Mouse (Mus musculus) yolk sac, embryonic 10.5 days (tissue): Measurements from ENCODE around the gene Rnf167.
A peak's percentile ranks its signal among the peaks of the same experiment; 100 is the strongest.

Experiments
- DNase-seq: peaks from one replicate; pipeline ENCODE4 v3.0.0-alpha.2; 2017; ENCODE audit warnings: low spot score

The Rnf167 gene

DNA sequence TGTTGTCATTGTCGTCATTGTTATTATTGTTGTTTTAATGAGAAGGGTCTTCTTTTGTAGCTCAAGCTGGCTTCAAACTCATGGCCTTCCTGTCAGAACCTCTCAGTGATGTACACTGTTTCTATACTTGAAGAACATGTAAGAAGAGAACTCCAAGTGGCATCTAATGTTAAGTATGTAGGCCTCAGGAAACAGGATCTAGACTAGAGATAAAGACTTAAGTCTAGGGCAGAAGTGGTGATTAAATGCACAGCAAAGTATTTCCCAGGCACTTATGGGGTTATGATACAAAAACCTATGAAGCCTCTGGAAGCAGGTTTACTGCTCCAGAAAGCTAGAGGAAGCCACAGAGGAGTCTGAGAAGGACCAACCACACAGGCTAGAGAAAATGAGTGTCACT lies 8.7 kb upstream of the Rnf167 start:
- DNase-seq, result no peak

DNA sequence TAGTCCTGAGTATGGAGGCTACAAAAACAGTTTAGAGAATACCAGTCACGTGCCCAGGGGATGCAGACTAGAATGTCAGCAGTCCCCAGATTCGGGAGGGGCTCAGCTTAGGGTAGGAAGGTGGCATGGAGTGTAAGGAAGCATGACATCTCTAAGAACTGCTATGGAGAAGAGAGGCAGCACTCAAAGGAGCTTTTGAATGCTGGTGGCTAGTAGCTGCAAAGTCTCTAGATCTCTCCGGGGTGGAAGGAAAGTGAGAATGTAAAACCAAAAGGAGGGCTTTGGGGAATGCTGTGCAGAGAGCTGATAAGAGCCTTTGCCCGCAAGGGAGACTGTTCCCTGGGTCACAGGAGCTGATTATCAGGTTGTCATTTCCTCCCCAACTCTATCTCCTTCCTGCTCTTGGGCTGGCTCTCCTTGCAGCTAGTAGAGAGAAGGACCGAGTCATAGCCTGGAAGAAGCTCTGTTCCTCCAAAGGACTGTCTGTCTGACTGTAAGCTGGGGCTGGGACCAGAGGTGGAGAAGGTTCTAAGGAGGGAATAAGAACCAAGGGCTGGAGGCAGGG lies 8.2 kb upstream of the Rnf167 start, which contains the start of gene Gp1ba:
Gene Gp1ba (plus strand): TSS at position 409 of the 565 bp plus-strand sequence.
- DNase-seq, result no peak

DNA sequence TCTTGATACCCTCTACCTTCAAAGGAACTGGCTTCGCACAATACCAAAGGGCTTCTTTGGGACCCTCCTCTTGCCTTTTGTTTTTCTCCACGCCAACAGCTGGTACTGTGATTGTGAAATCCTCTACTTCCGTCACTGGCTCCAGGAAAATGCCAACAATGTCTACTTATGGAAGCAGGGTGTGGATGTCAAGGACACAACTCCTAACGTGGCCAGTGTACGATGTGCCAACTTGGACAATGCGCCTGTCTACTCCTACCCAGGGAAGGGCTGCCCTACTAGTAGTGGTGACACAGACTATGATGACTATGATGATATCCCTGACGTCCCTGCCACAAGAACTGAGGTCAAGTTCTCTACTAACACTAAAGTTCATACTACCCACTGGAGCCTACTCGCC lies 7.1 kb upstream of the Rnf167 start:
- DNase-seq, result no peak

DNA sequence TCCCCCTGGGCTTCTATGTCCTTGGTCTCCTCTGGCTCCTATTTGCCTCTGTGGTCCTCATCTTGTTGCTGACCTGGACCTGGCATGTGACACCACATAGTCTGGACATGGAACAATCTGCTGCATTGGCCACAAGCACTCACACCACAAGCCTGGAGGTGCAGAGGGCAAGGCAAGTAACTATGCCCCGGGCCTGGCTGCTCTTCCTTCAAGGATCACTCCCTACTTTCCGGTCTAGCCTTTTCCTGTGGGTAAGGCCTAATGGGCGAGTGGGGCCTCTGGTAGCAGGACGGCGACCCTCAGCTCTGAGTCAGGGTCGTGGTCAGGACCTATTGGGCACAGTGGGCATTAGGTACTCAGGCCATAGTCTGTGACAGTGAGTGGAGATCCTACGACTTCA lies 5.8 kb upstream of the Rnf167 start:
- no peak for DNase-seq

DNA sequence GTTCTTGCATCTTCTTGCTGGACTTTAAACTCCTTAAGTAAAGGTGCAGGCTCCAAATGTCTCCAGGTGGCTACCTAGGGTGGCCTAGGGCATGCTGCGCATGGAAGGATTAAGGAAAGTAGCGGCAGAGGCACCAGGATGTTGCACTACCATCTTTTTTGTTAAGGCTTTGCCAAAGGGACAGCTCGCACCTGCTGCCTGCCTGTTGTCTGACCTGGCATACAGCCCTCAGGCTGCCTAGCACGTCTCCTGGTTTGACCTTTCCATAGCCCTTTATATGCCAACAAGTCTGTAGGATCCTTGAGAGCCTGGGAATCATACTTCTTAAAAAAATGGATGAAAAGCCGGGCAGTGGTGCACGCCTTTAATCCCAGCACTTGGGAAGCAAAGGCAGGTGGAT lies 4.0 kb upstream of the Rnf167 start:
- DNase-seq, result no peak

DNA sequence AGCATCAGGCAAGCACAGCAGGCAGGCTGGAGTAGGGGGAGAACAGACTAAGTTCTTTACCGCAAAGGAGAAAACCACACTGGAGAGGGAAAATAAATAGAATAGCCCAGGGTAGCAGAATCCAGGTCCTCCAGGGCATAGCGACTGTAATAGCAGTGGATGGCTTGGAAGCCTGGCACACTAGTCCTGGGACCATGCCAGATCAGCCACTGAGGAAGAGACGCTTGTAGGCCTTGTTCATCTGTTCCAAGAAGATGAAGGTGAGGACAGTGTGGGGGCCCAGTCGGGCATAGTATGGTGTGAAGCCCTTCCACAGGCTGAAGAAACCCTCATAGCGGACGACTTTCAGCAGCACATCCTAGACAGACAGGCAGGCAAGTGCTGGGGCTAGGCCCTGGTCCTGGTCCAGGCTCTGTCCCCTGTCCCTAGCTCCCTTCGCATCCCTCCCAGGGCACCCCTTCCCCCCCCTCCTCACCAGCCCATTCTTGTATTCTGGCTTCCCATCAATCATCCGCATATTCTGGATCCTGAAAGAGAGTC lies 2.4 kb upstream of the Rnf167 start:
- DNase-seq, result no peak

DNA sequence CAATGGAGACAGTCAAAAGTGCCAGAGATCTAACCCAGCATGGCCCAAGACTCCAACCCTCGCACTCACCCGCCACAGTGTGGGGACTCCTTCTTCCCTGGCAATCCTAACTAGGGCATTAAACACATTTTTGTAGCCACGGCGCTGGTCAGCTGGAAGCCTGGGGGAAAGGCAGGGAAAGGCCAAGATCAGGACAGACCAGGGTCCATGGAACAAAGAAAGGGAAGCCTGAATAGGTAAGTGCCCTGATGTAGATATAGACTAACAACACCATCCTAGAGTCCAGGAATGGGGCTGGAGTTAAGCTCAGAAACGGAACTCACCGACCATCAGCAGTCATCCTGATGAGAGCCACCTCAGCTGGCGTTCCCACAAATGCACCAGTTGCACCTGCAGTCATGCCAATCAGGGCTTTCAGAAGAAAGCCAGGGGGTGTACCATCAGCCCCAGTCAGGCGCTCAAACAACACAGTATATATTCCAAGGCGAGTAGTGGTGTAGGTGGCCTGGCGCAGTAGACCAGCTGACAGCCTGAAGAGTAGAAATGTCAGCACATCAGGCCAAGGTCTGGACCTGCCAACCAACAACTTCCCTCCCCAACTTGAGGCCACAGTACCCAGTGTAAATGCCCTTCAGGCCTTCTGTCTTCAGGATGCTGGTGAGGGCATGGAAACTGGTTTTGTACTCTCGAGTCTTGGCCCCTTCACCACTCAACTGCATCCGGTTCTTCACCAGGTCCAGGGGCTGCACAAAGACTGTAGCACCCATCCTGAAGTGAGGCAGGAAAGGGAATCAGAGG lies 1.4 kb upstream of the Rnf167 start:
- no peak for DNase-seq

DNA sequence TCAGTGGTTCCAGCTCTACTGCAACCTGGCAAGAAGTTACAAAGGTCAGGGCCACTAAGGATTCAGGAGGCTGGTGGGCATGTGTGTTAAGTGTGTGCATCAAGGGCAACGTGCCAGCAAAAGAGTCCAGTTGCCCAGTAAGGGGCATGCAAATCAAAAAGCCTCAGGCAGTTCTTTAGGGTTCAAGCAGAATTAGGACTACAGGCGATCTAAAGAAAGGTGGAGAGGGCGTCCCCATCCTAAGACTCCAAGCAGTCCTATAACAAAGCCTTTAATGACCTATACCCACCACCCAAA lies 828 bp upstream of the Rnf167 start:
- no peak for DNase-seq

DNA sequence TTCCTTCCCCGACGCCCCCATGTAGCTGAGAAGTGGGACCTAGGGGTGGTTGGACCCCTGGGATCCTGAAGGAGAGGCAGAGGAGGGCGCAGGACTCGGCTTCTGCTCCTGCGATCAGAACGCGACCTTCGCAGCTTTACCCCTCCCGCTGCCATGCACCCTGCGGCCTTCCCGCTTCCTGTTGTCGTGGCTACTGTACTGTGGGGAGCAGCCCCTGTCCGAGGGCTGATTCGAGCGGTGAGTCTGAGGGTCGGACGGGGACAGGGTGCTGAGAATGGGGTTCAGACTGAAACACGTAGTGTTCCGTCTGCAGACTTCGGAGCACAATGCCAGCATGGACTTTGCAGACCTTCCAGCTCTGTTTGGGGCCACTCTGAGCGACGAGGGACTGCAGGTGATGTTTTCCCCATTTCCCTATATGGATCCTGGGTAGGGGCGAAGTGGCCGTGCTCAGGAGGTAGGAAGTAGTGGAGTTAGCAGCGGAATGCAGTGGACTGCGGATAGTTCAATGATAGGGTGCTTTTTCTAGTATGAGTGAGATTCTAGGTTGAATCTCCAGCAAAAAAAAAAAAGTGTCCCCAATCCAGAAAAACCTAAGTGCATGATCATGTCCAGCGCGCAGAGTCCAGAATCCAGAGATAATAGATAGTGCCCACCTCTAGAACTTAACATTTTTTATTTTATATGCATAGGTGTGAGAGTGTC lies 833 bp downstream of the Rnf167 start:
- no peak for DNase-seq

DNA sequence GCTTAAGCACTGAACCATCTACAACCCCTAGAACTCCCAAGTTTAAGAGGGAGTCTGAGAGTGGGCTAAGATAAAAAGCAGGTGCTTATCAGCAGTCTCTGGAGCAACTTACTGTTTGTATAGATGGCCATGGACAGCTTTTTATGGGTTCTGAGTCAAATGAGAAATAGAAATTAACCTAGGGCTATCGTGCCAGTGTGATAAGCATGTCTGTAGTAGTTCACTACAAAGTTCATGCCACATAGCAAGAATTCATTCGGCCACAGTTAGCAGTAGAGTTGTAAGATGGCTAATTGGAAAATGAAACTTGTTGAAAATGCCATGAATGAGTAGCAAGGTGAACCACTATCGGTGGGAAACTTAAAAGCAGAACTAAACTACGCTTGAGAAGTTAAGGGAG lies 1.5 kb downstream of the Rnf167 start:
- no peak for DNase-seq

DNA sequence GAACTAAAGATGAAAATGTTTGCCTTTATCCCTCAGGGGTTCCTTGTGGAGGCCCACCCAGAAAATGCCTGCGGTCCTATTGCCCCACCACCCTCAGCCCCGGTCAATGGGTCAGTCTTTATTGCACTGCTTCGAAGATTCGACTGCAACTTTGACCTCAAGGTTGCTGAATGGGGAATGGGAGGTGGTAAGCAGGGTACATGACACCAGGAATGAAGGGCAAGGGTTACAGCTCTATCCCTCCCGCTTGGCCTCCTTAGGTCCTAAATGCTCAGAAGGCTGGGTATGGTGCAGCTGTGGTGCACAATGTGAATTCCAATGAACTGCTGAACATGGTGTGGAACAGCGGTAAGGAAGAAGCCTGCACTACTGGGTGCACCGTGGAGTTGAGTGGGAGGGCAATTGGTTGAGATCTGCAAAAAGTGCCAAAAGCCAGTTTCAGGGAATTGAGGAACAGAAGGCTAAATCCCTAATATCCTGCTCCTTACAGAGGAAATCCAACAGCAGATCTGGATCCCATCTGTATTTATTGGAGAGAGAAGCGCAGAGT lies 2.2 kb downstream of the Rnf167 start:
- DNase-seq, result no peak

DNA sequence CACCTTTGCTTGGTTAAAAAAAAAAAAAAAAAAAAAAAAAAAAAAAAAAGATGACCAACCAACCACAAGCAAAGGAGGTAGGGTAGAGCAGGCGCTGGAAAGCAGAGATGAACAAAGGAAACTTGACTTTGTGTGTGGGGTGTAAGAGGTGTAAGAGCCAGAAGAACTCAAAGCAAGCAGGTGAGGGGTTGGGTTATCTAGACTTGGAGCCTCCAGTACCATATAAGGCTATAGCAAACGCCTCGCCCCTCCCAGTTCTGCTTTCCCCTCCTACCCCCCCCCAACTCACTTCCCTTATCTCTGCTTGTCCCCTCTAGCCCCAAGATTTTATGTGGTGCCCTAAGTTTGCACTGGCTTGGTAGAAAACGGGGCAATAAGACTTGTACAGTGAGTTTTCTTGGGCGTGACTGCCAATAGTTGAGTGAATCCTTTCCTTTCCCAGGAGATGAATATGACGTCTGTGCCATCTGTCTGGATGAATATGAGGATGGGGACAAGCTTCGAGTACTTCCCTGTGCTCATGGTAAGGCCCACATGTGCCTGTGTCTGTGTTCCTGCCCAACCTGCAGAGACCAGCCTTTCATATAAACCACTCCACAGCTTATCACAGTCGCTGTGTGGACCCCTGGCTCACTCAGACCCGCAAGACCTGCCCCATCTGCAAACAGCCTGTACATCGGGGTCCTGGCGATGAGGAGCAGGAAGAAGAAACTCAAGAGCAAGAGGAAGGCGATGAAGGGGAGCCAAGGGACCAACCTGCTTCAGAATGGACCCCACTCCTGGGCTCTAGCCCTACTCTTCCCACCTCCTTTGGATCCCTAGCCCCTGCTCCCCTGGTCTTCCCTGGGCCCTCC lies 3.5 kb downstream of the Rnf167 start:
- DNase-seq, result no peak

DNA sequence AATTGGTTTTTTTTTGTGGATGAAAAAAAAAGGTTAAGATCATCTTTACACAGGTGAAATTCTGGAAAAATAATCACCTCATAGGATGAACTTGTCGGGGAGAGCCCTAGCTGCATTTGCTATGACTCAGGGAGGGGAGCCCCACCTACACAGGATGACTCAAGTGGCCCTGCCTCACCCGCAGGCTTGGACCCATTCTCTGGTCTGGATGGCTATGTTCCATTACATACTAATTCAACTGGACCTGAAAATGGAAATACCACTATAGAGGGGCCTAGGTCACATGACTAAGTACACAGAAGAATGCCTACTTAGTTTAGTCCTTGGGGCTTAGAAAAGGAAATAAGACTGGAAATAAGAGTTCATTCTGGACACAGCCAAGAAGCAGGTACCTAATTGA lies 4.4 kb downstream of the Rnf167 start:
- DNase-seq, result no peak

DNA sequence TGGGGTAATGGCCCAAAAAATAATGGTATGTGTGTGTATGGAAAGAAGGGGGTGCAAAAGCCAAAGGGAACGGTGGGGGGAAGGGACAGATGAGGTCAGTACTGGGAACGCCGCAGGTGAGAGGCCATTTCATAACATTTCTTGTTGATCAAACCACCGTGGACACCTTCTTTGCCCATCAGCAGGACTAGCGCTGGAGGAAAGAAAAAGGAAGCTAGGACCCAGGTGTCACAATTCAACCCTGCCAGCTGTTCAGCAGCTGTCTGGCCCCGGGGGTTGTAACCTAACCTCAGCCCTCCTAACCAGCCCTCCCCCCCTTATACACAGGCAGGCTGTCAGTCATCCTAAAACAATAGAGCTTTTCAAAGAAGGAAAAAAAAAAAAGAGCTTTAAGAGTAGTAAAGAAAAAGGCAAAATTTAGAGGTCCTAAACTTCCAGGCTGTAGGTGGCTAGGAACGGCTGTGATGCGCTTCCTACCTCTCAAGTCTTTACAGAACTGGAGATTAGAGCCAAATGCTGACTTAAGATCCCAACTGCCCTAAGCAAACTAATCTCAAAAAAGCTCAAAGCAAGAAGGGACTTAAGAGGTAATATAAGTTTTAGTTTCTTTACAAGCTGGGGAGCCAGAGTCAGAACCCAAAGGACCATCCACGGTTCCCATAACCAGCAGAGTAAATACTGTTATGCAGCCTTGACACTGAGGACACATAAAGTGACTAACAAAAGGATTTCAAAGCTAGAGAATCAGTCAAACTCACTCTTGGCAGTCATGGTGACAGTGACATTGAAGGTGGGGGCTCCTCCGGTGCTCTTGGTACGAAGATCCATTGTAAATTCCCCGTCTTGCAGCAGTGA lies 5.2 kb downstream of the Rnf167 start:
- no peak for DNase-seq

DNA sequence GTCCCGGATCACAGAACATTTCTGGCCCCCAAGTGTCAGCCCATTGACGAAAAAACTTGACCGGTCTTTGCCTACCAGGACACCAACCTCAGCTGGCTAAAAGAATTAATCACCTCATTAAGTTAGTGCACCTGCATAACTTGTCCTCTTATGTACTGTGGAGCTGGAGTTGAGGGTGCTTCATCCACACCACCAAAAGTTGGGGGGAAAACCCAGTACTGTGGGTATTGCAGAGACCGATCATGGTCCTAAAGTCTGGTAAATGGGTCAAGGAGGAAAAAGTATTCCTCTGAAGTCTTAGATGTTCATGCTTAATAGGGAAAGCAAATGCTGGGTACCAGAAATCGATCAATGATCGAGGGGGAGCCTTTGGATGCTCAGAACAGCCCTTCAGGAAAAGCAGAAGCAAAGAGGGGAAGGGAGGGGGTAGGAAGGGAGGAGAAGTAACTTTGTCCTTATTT lies 5.9 kb downstream of the Rnf167 start:
- DNase-seq, result no peak

DNA sequence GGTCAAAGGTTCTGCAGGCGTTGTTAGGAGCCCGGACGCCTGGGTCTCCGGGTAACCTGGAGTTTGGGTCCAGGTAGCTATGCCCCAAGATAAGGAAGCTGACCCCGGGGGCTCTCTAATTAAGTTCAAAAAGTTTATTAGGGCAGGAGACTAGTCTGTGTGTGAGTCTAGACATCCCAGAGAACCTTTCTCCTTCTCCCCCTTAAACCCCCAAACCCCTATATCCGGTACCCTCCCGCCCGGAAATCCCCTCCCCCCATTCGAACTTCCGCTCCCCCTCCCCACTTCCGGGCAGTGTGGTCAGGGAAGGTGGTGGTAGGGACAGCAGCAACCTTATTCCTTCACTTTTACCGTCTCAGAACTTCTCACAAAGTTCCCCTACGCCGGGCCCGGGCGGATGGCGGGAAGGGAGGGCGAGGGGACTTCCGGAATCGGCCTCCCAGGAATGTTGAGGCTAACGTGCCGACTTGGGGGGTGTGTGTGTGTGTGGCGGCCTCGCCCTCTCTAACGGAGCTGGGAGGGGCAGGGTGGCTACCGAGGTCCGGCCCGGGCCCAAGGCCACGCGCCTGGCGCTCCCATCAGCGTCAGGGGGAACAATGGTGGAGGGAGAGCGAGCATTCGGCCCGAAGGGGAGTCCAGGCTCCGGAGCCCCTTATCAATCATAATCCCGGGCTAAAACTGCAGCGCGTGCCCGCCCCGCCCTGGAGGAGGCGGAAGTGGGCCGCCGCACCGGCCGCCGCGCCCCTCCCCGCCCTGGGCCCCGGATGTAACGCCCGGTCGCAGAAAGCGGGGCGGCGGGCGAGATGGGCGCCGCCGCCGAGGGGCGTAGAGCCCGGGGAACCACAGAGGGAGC lies 6.5 kb downstream of the Rnf167 start:
- peak; percentile 87 for DNase-seq

DNA sequence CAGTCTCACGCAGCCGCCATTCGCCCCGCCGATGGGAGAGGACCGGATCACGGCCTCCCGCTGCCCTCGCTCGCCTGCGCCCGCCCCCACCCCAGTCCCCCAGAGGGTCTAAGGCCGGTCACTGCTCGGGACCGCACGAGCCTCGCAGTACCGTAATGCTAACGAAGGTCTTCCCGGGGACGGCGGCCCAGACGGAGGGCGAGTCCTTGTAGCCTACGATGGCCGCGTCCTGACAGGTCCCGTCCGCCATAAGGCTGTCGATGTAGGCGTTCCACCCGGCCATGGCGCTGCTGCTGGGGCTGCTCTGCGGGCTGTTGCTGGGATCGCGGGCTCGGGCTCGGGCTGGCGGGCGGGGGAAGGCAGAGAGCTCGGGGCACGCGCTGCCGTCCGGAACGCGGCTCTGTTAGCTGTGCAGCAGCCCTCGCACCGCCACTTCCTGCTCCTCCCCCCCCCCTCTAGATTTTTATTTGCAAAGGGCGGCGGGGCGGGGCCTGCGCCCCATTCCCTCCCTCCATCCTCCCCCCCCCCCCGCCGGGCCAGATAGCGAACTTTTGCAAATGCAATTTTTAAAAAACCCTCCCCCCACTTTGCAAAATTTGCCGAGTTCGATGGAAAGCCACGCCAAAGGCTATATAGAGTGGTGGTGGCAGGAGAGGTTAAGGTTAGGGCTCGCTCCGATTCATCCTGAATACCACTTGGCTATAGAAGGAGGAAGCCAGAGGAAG lies 7.3 kb downstream of the Rnf167 start, which contains the start of gene Pfn1:
Gene Pfn1 (minus strand): TSS at position 447 of the 725 bp plus-strand sequence.
- peak; percentile 93 for DNase-seq

DNA sequence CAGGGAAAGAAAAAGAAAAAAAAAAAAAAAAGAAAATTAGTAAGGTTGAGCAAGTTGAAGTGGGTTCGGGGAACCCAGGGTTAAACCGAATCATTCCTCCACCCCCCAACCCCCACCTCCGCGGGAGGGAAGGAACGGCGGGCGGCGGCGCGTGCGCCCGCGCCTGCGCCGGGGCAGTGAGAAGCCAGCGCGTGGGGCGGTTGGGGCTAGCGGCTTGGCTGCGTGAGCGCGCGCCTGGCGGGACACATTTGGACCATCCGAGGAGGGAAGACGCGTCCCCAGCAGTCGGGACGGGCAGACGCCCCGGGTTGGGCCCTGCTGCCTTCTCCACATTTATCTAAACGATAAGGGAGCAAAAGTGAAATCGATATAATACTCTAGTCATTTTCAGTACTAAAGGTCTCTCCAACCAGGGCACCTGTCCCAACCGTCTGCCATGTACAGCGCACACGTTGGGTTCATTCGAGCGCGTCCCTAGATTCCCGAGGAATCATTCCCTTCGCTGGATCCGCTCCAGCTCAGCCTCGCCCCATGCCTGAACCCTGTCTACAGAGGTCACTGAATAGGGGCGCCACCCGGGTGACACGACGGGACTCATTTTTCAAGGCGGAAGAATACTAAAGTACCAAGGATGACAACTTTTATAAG lies 8.0 kb downstream of the Rnf167 start:
- peak; percentile 91 for DNase-seq
